Mouse (Mus musculus): ENCODE data around the gene Adamts18. TPM values are rescaled to one million over a fixed set of nuclear protein-coding genes. Genes with fewer than 3 reads are reported as not detected.

The Adamts18 gene
- under 1 TPM in 3 of 4 experiments, not detected in 1; 0.09 to 0.17 (median 0.13) TPM for total RNA-seq (2022)

DNA sequence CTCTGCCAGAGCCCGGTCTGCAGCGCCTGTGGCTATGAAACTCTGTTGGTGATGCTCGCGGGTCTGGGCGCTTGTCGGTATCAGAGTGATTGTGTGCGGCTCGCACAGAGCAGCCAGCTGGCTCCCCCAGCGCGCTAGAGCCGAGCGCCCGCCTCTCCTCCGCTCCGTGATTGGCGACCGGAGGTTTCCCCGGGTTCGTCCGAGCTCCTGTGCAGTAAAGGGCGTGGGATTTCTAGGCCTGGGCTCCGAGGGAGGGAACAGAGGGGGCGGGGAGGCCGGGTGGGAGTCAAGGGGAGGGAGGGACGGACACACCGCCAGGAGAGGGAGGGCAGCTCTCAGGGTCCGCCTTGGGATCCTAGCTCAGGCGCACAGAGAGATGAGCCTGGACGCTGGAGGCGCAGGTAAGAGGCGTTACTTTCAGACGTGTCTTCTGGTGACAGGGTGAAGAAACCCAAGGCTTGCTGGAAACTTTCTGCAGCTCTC is at the start of gene Adamts18:
TSS of gene Adamts18 (minus strand) at position 86 of the 483 bp plus-strand sequence.
- DNase-seq (ENCODE audit: low spot score in 2 of 2) = no peak

DNA sequence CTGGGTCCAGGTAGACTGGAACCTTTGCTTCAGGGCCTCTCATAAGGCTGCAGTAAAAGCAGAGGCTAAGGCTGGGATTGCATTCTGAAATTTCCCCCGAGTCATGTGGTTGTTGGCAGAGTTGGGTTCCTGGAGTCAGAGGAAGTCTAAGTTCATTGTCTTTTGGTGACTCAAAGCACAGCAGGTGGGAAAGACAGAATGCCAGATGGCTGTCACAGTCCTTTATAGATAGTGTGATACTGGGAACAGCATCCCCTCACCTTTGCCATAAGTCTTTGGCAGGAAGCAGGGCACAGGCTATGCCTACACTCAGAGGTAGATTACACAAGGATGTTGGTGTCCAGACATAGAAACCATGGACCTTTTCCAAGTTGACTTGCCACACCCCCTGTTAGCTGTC is 47.9 kb upstream of the Adamts18 start:
- DNase-seq (ENCODE audit: low spot score in 2 of 2) = no peak

DNA sequence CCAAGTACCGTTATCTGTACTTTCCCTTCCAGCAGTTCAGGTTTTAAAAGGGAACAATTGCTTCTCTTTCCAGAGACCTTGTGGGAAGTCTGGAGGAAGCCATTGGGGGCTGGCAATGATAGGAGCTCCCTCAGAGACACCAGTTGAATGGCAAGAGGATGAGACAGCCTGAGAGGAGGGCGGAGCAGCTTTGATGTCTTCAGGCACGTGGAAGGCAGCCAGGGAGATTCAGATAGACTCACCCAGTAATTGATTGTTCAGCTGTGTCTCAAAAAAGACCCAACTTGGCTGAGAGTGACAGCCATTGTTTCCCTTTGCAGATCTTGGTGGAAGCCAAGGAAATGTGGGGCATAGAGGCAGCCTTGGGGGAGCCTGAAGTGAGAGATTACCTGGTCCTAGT is 42.8 kb upstream of the Adamts18 start:
- DNase-seq (ENCODE audit: low spot score in 2 of 2) = no peak

DNA sequence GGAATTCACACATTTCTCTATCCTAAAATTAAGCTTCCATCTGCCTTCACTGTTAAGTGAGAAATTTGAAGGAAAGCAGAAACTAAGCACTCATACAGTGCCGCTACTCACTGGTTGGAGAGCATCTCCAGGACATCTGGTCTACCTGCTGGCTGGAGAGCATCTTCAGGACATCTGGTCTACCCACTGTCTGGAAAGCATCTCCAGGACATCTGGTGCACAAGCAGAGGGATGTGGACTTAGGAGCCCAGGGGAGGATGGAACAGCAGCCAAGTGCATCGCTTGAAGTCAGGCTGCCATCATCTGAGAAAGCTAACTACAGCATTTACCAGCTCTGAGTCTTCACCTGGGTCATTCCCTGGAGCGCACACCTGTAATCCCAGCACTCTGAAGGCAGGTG is 38.0 kb upstream of the Adamts18 start:
- no peak for DNase-seq (ENCODE audit: low spot score in 2 of 2)

DNA sequence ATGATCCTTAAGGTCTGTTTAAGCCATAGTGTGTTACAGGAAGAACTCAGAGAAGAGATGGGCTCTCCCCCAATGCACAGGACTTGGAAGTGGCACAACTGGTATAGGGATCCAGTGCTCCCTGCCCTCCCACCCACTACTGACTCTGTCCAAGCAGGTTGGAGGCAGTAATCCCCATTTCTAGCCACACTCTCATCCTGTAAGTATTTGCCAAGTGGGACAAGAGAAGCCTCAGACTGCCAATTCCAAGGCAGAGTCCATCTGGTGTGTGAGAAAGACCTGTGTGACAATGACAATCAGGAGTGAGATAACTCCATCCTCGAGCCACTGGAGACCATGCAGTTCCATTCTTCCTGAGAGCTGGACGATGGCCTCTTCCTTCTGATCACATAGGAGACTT is 36.6 kb upstream of the Adamts18 start:
- no peak for DNase-seq (ENCODE audit: low spot score in 2 of 2)

DNA sequence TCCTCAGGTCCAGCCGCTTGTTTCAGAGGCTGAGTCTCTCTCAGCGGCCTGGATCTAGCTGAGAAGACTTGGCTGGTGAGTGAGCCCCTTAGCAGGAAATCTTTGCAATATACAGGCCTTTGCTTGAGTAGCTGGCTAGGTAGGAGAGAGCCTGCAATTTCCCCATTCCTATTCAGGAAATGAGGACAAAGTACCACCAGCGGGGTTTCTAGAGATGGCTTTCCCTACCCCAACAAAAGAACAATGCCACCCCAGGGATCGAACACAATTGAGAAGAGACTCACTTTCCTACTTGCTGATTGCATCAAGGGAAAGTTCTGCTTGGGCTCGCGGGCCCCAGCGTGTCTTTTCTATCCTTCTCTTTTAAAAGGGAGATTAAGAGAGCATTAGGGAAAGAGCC is 35.5 kb upstream of the Adamts18 start:
- DNase-seq (ENCODE audit: low spot score in 2 of 2) = no peak

DNA sequence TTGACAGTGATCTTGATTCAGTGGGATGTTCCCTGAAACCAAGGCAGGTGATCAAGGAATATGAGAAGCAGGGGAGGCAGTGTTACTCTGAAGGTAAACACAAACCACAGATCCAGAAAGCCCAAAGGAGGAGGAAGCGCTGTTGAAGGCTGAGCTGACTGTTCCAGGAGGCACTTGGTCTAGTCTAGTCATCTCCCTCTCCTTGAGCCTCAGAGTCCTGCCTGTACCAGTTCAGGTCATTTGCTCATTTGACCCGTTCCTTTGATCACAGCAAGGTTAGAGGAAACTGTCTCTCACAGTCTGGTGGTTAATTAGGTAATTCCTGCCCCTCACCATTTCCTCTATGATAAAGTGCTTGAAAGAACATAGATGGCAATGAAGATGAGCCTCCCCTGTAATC is 34.0 kb upstream of the Adamts18 start:
- no peak for DNase-seq (ENCODE audit: low spot score in 2 of 2)

DNA sequence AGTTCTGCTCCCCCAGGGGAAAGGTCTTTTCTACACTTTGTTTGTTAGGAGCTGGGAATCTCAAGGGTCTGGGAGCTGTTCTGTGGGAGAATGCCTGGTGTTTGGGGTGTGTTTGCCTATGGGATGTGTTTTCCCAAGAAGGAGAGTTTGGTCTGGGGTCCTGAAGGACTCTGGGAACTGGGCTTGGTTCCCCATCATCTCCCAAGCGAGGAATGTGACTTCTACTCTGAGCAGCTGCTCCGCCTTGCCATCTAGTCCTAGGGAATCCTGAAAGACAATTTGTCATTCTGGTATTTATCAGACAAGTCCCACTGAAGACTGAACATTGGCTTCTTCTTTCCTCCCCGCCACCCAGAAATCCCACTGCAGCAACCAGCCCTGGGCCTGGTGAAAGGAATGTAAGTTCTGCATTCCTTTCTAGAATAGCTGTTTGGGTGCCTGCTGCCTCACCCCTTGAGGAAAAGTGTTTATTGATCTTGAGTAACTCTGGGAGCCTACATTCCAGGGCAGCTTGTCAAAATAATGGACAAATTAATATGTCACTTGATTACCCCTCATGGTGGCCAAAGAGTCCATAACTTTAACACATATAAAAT is 30.0 kb upstream of the Adamts18 start:
- no peak for DNase-seq (ENCODE audit: low spot score in 2 of 2)

DNA sequence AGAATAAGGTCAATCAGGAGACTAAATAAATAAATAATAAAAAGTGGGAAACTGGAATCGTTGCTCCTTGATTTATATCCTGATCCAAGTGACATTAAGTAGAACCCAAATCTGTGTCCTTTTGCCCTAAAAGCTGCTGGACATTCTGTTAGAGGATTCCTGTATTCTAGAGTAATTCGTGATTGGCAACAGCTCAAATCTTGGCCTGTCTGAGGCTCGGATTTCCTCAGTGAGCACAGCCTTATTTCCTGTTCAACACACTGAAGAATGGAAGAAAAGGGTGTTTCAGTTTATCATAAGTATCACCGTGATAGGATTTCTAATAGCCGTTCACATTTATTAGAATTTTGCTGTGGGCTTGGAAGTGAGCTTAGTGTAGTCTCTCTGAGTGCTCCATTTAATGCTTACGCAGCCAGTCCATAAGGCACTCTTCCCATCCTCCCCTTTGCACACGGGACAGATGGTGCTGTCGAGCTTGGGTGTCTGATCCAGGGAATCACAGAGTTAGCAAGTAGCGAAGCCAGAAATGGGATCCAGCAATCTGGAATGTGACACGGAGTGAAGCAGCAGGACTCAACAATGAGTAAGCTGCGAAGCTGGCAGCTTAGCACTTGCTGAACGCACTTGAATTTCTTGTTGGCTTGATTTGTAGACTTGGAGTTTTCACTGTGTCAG is 25.0 kb upstream of the Adamts18 start:
- no peak for DNase-seq (ENCODE audit: low spot score in 2 of 2)

DNA sequence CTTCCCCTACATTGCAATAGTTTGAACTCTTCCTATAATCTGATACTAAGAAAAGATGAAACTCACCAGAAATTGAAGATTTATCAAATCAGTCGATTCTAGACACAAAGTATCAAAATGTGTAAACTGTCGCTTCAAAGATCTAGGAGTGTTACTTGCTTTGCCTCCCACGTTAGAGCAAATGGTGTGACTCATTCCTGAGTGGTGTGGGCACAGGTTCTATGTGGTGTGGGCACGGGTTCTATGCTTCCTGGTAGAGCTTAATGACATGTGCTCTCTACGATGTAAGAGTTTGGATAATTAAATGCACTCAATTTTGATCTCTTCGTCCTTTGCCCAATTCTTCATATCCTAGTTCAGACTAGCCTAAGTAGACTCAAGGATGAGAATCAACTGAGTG is 23.9 kb upstream of the Adamts18 start:
- DNase-seq (ENCODE audit: low spot score in 2 of 2) = no peak

DNA sequence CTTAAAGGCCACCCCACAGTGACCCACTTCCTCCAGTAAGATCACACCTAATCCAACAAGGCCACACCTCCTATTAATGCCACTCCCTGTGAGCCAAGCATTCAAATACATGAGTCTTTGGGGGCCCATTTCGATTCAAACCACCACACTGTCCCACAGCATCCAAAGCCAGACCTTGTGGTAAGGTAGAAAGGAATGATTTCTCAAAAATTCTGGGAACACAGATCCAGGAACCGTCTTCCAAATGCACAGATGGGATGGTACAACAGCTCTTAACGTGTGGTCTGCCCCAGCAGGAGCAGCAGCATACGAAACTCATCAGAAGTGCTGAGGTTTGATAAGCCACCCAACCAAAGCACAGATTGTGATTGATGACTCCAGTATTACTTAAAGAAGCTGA is 18.0 kb upstream of the Adamts18 start:
- no peak for DNase-seq (ENCODE audit: low spot score in 2 of 2)

DNA sequence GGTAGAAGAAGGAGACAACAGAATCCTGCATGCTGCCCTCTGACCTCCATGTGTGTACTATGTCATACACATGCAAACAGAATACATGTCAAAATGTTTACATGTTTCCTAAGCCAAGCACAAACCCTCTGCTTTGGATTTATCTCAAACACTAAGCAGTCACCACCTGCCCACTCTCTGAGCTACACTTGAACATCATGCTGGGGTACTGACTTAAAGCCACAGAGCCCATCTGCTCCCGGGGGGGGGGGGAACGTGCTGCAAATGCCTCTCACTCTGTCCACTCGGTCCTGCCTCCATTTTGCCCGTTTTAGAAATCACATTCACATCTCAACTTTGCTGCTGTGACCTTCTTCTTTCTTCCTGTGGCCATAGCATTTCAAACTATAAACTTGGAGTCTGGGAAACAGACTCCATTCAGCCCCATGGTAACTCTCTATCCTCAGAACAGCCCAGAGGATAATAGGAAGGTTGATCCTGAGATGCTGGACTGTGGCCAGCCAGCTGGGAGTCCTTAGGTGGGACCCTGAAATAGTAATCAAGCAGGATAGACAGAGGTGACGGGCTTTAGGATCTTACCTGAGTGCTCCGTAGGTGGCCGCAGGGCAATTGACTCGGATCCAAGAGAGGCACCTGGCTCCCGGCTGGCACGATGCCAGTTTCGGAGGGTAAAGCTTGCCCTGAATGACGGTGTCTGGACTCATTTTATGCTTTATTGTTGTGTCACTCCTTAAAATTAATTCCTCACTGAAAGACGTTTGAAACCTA is 17.0 kb upstream of the Adamts18 start:
- no peak for DNase-seq (ENCODE audit: low spot score in 2 of 2)

DNA sequence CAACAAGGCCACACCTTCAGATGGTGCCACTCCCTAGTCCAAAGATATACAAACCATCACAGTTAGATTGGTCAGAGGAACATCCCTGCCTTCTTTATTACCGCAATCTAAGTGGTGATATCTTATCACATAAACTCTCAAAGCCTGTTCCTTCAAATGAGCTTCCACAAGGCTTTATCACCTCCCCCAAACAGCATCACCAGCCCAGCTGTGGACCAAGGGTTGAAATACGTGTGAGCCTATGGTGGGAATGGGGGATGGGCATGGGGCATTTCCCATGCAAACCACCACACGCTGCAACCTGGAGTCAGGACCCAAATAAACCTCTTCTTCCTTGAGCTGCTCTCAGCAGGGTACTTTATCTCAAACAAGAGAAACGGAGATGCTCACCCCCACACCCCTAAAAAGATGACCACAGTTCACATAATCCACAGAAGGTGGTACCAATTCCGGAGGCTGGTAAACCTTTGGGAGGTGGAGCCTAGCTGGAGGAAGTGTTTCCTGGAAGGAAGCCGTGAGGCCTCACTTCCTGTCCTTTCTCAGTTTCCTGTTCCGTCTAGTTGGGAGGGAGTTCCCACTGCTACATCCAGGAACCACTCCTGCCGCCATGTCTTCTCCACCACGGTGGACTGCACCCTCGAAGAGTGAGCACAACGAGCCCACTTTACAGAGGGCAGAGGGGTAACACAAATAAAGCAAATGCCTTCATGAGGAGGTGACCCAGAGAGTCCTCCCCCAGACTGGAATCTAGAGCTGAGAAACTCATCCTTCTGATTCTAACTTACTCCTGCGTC is 11.5 kb upstream of the Adamts18 start:
- DNase-seq (ENCODE audit: low spot score in 2 of 2) = no peak

DNA sequence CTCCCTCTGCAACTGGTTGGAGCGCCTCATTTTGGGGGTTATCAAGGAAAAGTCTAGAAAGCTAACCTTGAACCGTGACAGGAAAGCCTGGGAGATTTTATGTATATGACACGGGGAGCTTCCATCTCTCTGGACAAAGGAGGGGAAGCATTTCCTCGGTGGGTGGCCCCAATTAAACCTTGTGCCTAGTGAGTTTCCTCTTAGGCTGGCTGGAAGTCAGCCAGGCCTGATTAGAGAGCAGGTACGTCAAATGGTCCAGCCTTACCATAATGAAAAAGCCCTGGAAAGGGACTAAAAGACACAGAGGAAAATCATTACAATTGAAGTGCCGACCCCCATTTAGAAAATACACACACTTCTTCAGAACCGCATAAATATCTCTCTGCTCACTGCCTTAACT is 10.3 kb upstream of the Adamts18 start:
- no peak for DNase-seq (ENCODE audit: low spot score in 2 of 2)

DNA sequence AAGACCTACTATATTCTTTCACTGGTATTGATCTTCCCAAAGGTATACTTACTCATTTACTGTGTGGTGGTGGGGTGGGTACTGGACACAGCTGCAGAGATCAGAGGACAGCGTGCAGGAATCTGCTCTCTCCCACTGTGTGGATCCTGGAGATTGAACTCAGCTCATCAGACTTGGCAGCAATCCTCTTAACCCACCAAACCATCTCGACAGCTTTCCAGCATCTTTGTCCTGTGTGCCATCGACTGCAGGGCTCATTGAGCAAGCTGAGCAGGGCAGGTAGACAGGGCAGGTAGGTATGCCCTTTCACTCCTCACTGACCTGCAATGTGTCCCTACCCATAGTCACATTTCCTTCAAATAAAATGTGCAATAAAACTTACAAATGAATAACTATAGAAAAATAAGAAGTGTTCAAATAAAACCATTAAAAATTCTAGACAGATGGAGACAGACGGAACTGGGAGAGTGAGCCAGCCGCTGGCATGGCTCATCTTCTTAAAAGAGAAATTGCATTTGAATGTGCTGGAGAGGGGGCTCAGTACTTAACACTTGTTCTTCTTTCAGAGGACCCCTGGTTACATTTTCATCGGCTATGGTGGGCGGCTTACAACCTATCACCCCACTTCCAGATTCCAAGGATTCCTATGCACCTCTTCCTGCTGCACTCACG is 6.2 kb upstream of the Adamts18 start:
- DNase-seq (ENCODE audit: low spot score in 2 of 2) = no peak

DNA sequence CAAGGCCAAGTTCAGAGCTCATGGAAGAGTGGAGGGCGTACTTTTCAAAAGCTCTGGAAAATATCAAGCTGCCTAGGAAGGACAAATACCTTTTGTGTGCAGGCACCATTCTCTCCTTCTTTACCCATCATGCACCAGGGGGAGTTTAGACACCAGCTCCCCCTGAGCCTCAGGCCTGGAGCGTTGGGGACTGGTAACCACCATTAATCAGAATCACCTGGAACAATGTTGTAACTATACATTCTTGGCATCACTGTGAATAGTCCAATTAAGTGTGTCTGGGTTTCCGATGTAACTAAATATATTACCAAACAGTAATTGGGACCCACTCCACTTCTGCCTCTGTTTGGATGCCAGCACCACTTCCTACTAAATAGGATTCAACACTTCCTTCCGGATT is 5.2 kb upstream of the Adamts18 start:
- no peak for DNase-seq (ENCODE audit: low spot score in 2 of 2)

DNA sequence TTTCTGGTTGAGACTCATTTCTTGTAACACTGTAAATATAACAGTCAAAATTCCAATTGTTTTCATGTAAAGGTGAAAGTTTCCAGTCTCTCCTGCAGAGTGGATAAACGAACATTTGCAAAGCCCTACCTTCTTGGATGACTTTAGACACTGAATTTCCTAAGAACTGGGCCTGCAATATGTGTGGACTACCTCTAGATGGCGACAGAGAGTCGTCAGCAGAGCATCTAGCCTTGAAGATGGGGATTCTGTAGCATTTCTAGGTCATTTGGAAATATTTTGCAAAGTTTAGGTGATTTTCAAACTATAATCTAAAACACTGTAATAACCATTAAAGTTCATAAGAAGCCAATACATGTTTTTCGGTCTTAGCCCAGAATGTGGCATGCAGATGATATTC is 3.1 kb upstream of the Adamts18 start:
- no peak for DNase-seq (ENCODE audit: low spot score in 2 of 2)

DNA sequence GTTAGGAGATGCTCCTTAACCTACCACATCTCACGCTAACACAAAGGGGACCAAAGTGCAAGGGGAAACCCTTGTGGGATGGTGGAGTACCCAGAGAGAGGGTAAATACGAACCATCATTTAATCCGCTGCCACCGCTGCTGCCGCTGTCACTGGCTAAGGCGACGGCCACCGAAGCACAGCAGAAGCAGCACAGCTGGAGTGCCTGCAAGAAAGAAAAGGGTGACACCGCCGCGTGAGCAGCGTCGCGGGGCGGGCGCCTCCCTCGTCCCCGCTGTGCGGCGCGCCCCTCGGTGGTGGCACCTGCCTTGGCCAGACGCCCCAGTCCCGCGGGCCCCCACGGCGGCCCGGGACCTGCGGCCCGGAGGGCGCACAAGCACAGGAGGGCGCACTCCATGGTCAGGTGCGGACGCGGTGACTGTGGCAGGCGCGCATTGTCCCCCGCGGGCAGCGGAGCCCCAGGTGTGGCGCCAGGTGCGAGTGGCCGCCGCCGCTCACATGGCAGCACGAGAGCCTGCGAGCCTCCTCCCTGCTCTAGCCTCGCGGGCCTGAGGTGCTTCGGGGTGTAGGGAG is 371 bp downstream of the Adamts18 start:
- DNase-seq (ENCODE audit: low spot score in 2 of 2) = no peak

DNA sequence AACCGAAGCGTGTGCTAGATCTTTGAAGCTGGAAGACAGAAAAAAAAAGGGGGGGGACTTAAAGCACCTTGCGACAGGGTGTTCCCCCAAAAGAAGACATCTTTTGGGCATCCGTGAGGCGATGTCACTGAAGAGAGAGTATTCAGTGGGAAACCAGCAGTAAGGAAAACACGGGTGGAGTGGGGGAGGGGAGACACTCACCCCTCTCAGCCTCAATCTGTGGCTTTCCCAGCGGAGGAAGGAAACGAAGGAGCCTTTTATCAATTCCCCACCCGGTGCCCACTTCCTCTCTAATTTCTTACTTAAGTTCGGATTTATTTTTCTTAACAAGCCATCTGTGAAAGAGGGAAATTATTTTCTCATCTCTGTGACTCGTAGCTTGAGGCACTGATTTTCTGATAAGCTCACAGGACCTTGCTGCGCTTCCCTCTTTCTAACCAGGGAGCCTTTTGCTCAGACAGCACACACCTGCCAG is 895 bp downstream of the Adamts18 start:
- DNase-seq (ENCODE audit: low spot score in 2 of 2) = no peak

DNA sequence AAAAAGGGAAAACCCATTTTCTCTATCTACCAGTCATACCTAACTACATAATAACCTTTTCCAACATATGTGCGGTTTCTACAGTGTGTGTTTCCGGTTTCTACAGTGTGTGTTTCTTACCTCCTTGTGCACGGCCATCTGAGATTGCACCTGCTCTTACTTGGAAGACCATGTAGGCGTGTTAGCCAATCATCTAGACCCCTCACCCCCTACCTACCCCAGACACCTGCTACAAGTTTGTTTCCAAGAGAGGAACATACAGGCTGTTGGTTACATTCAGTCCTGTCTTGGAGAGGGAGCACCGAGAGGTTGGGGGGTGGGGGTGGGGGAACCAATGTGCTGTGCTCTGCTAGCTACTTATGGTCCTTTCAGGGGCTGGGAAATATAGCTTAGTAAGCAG is 1.9 kb downstream of the Adamts18 start:
- no peak for DNase-seq (ENCODE audit: low spot score in 2 of 2)

DNA sequence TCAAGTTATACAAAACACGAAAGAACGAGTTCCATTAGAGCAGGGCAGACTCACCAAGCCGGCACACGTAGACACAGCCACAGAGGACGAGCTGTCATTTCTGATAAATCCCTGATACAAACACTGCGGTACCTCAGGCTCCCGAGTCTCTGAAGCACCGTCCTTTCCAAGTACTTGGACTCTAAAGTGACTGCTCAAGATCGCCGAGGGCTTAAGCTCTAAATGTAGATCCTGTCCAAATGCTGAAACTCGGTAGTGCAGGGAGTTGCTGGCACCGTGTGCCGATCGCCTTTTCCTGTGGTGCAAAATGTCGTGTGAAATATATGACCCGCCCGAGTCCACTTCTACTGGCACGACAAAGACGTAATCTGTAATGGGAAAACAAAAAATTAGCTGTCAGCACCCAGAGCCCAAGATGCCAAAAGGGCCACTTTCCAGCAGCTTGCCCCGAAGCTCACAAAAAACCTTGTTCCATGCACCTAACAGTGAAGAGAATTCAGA is 3.7 kb downstream of the Adamts18 start:
- DNase-seq (ENCODE audit: low spot score in 2 of 2) = no peak

All from gastrocnemius, adult 8-10 months (tissue).